Mouse (Mus musculus) heart, adult 2 months (tissue): ENCODE results near the gene Fam32a. TPM values are rescaled to one million over a fixed set of nuclear protein-coding genes. Genes with fewer than 3 reads are reported as not detected.

ENCODE experiments used
- DNase-seq, 2 experiments: peaks; one replicate each; pipeline ENCODE4 v3.0.0; 2021
- H3K27ac ChIP-seq: fragments of 200-600 bp; 2 replicates; pipeline ENCODE4 v1.8.1; 2022
- H3K27me3 ChIP-seq: fragments of 200-500 bp; 2 replicates; pipeline ENCODE4 v1.6.1; 2012; ENCODE audit warnings: mild to moderate bottlenecking, low read length, inconsistent platforms, mixed read lengths; ENCODE audit not compliant: control insufficient read depth, insufficient read depth
- H3K36me3 ChIP-seq: fragments of 200-500 bp; 2 replicates; pipeline ENCODE4 v1.6.1; 2012; ENCODE audit warnings: low read length, inconsistent platforms; ENCODE audit not compliant: control insufficient read depth, insufficient read depth
- H3K4me1 ChIP-seq: fragments of 200-500 bp; 2 replicates; pipeline ENCODE4 v1.6.1; 2011; ENCODE audit warnings: low read length; ENCODE audit not compliant: control insufficient read depth, insufficient read depth
- H3K4me3 ChIP-seq: fragments of 200-600 bp; 2 replicates; pipeline ENCODE4 v1.8.1; 2022
- H3K79me2 ChIP-seq: fragments of 200-500 bp; replicated peaks from 2 replicates; pipeline ENCODE4 v1.6.1; 2012; ENCODE audit warnings: mild to moderate bottlenecking, inconsistent platforms, low read length, moderate library complexity, mixed read lengths; ENCODE audit not compliant: control insufficient read depth, insufficient read depth
- H3K9ac ChIP-seq: fragments of 200-500 bp; 2 replicates; pipeline ENCODE4 v1.6.1; 2012; ENCODE audit warnings: low read depth, mild to moderate bottlenecking, control low read depth, inconsistent platforms, low read length, mixed read lengths
- CTCF ChIP-seq: fragments of 200-600 bp; IDR thresholded peaks from 2 replicates; pipeline ENCODE4 v1.8.1; 2022; ENCODE audit warnings: antibody characterized with exemption, mild to moderate bottlenecking, moderate library complexity
- EP300 ChIP-seq: fragments of 200-500 bp; IDR thresholded peaks from 2 replicates; pipeline ENCODE4 v1.6.1; 2011; ENCODE audit warnings: low read depth, low read length, control low read depth; ENCODE audit not compliant: insufficient read depth
- POLR2A ChIP-seq: fragments of 200-500 bp; IDR thresholded peaks from 2 replicates; pipeline ENCODE4 v1.6.1; 2011; ENCODE audit warnings: mild to moderate bottlenecking, low read depth, low read length, control low read depth; ENCODE audit not compliant: insufficient read depth
- WGBS: fragments of 180-500 bp; shearing (Covaris S2); methylation state at CpG from one replicate; pipeline ENCODE4 v1.1.7; 2018; 5-methylcytosine and 5-hydroxymethylcytosine counted together
- intact Hi-C: fragments of 180-260 bp; cut with DNase I; formaldehyde crosslinking; loops from one replicate; pipeline ENCODE4 v1.15.1; 2025
- polyA plus RNA-seq: library from polyadenylated mRNA; depleted of rRNA; stranded (reverse); fragments of >200 nt; gene quantifications from 2 replicates; pipeline ENCODE4 v1.2.3, GENCODE M21; 2012
- total RNA-seq, 2 experiments: library from RNA; stranded (reverse); gene quantifications; 2 replicates each; pipeline ENCODE4 v1.2.3; 2021

The Fam32a gene
- total and polyA plus RNA-seq, 3 experiments = 21.2 to 23.2 (median 21.4) TPM

DNA sequence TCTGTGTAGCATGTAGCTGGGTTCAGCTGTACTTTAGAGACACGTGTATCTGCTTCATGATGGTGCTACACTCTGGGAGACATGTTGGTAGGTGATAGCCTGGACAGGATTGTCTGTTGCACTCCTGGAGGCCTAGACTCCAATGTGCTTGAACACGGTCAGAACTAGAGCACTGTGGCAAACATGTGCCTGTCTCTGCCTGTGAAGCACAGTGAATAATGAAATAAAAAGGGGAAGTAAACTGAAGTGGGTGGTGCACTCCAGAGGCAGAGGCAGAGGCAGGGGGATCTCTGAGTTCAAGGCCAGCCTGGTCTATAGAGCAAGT lies 29.4 kb upstream of the Fam32a start:
- no peaks in the 10 kb centered on the region for H3K36me3 ChIP-seq
- TF ChIP-seq CTCF (no peak), EP300 (no peak), POLR2A (no peak)
- H3K9ac ChIP-seq = no peak overlapping the region
- no peaks in the 10 kb centered on the region for H3K79me2 ChIP-seq
- intact Hi-C loops = no loop called here
- H3K27ac ChIP-seq = no peak overlapping the region
- no peak overlapping the region for H3K4me3 ChIP-seq
- WGBS = 62% methylated on average over 2 of the region's 2 CpGs
- H3K4me1 ChIP-seq = no peaks in the 10 kb centered on the region
- H3K27me3 ChIP-seq = no peaks in the 10 kb centered on the region
- no peak for DNase-seq

DNA sequence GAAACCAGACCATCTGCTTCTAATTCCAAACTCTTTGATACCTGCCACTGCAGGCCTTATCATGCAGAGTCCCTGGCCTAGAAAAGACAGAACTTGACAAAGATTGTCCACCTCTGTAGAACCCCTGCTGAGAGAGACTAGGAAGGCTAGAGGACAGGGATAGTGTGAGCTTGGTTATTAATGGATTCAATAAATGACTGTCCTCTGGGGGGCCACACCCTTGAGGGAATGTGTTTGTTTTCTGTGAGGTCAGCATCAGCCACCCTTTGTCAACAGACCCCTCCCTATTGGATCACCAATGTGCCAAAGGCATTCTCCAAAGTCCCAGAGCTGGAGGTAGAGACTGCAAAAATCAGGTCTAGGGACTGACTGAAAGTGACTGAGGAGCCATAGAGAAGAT lies 27.5 kb upstream of the Fam32a start:
- Histone ChIP-seq H3K4me3 (no peak overlapping the region), H3K36me3 (no peaks in the 10 kb centered on the region), H3K4me1 (no peaks in the 10 kb centered on the region), H3K27ac (no peak overlapping the region), H3K9ac (no peak overlapping the region), H3K27me3 (no peaks in the 10 kb centered on the region), H3K79me2 (no peaks in the 10 kb centered on the region)
- no peak for DNase-seq
- intact Hi-C loops = no loop called here
- TF ChIP-seq CTCF (no peak), POLR2A (no peak), EP300 (no peak)

DNA sequence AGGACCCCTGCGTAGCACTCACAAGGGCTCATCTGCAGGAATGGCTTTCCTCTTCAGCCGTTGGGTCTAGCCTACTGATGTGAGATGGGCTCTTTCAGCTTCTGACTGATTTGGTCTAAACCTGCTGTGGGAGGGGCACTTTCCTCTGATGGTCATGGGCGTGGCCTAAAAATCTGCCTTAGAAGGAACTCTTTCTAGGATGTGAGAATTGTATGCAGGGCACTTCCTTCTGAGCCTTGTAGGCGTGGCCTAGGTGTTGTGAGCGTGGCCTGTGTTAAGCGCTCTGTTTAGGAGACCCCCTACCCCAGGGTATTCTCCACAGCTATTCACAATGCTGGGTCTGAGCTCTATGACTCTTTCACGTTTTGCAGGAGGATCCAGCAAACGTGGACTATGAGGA lies 21.5 kb upstream of the Fam32a start:
- Histone ChIP-seq H3K9ac (no peak overlapping the region), H3K27ac (no peak overlapping the region), H3K4me1 (no peaks in the 10 kb centered on the region), H3K4me3 (no peak overlapping the region), H3K36me3 (no peaks in the 10 kb centered on the region), H3K27me3 (no peaks in the 10 kb centered on the region), H3K79me2 (no peaks in the 10 kb centered on the region)
- TF ChIP-seq CTCF = no peak
- no peak for TF ChIP-seq EP300
- TF ChIP-seq POLR2A = no peak
- DNase-seq = no peak
- intact Hi-C loops = no loop called here
- 56% methylated on average over 8 of the region's 8 CpGs for WGBS

DNA sequence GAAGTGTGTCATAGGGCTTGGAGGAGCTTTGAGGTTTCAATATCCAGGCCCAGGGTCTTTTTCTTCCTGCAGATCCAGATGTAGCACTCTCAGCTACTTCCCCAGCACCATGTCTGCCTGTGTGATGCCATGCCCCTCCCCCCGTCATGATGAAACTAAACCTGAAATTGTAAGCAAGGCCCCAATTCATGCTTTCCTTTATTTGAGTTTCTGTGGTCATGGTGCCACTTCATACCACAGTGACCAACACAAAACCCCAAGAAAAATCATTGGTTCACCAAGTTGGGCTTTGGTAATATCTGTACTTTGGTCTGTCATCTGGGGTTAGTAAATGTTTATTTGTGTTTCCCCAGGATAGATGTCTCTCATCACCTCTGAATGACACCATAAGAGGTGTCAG lies 10.9 kb upstream of the Fam32a start:
- intact Hi-C loops = no loop called here
- Histone ChIP-seq H3K27me3 (no peaks in the 10 kb centered on the region), H3K27ac (no peak overlapping the region), H3K4me3 (no peak overlapping the region), H3K9ac (no peak overlapping the region), H3K4me1 (no peaks in the 10 kb centered on the region), H3K79me2 (no peaks in the 10 kb centered on the region), H3K36me3 (no peaks in the 10 kb centered on the region)
- DNase-seq = no peak
- TF ChIP-seq EP300 (no peak), CTCF (no peak), POLR2A (no peak)
- 89% methylated on average over 1 of the region's 1 CpGs for WGBS

GRCm38 (mm10) chr8:72210222-72210621 lies 9.3 kb upstream of the Fam32a start:
- H3K4me1 ChIP-seq = no peaks in the 10 kb centered on the region
- 65% methylated on average over 4 of the region's 4 CpGs for WGBS
- no peak for DNase-seq
- no peak overlapping the region for H3K4me3 ChIP-seq
- no peaks in the 10 kb centered on the region for H3K36me3 ChIP-seq
- no peak overlapping the region for H3K9ac ChIP-seq
- H3K27ac ChIP-seq = no peak overlapping the region
- H3K79me2 ChIP-seq = no peaks in the 10 kb centered on the region
- intact Hi-C loops = no loop called here
- H3K27me3 ChIP-seq = no peaks in the 10 kb centered on the region
- TF ChIP-seq POLR2A (no peak), CTCF (no peak), EP300 (no peak)

GRCm38 (mm10) chr8:72210710-72211109 lies 8.8 kb upstream of the Fam32a start:
- Histone ChIP-seq H3K79me2 (no peaks in the 10 kb centered on the region), H3K36me3 (no peaks in the 10 kb centered on the region), H3K27me3 (no peaks in the 10 kb centered on the region), H3K27ac (no peak overlapping the region), H3K4me1 (no peaks in the 10 kb centered on the region), H3K4me3 (no peak overlapping the region), H3K9ac (no peak overlapping the region)
- WGBS = 56% methylated on average over 2 of the region's 2 CpGs
- TF ChIP-seq CTCF (no peak), EP300 (no peak), POLR2A (no peak)
- DNase-seq = no peak
- intact Hi-C loops = no loop called here

DNA sequence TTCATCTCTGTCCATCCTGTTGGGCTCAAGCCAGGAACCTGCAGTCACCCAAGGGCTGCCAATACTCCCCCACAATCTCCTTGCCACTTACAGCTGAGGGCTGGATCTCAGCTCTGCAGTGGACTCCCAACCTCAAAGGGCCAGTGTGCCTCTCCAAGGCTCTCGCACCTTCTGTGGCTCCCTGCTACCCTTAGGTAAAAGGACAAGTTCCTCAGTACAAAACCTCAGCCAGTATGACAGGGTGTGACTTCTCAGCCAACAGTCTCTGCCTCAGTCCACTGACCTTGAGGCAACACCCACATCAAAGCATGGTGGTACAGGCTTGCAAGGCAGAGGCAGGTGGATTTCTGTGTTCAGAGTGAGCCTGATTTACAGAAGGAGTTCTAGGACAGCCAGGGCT lies 7.7 kb upstream of the Fam32a start:
- no peak overlapping the region for H3K4me3 ChIP-seq
- WGBS = 72% methylated on average over 1 of the region's 1 CpGs
- H3K27ac ChIP-seq = no peak overlapping the region
- no peak overlapping the region for H3K9ac ChIP-seq
- no peaks in the 10 kb centered on the region for H3K4me1 ChIP-seq
- H3K36me3 ChIP-seq = no peaks in the 10 kb centered on the region
- H3K79me2 ChIP-seq = no peaks in the 10 kb centered on the region
- no peak for DNase-seq
- intact Hi-C loops = no loop called here
- no peak for TF ChIP-seq POLR2A
- no peak for TF ChIP-seq EP300
- TF ChIP-seq CTCF = no peak
- no peaks in the 10 kb centered on the region for H3K27me3 ChIP-seq
